Mouse (Mus musculus) brown adipose tissue, adult 24 weeks (tissue): ENCODE measurements around the gene Lrrc55. TPM values are rescaled to one million over a fixed set of nuclear protein-coding genes. Genes with fewer than 3 reads are reported as not detected.

ENCODE experiments used
- H3K27ac ChIP-seq: fragments of 200-500 bp; replicated peaks from 2 replicates; pipeline ENCODE4 v1.5.1; 2012; ENCODE audit warnings: low read depth, mild to moderate bottlenecking, low read length
- H3K4me1 ChIP-seq: fragments of 200-500 bp; 2 replicates; pipeline ENCODE4 v1.6.1; 2012; ENCODE audit warnings: low read length, mixed read lengths; ENCODE audit not compliant: control insufficient read depth, insufficient read depth, insufficient read length
- H3K4me3 ChIP-seq: fragments of 200-500 bp; 2 replicates; pipeline ENCODE4 v1.5.1; 2012; ENCODE audit warnings: low read depth, mild to moderate bottlenecking, low read length, moderate library complexity; ENCODE audit not compliant: insufficient read depth
- polyA plus RNA-seq: library from polyadenylated mRNA; stranded (reverse); fragments of >200 nt; gene quantifications from 2 replicates; pipeline ENCODE4 v1.2.4, GENCODE M21; 2012; ENCODE audit not compliant: missing spikeins, insufficient read depth, insufficient read length

The Lrrc55 gene
- polyA plus RNA-seq, 1 experiment: 0.79 TPM

GRCm38 (mm10) chr2:85151233-85151632 is 45.8 kb downstream of the Lrrc55 start:
- H3K4me3 ChIP-seq: no peak overlapping the region
- H3K4me1 ChIP-seq: peaks cover 5% of the 10 kb centered on the region; the same call in 1 of the 2 replicates
- no peak overlapping the region for H3K27ac ChIP-seq

- Histone ChIP-seq H3K27ac (no peak overlapping the region), H3K4me3 (no peak overlapping the region), H3K4me1 (peaks cover 8% of the 10 kb centered on the region)
These were observed 46.6 kb downstream of the Lrrc55 start for GRCm38 (mm10) chr2:85150373-85150772.

- H3K4me3 ChIP-seq: no peak overlapping the region
- peaks cover 5% of the 10 kb centered on the region for H3K4me1 ChIP-seq
- no peak overlapping the region for H3K27ac ChIP-seq
These were observed 49.5 kb downstream of the Lrrc55 start for GRCm38 (mm10) chr2:85147481-85147880.

GRCm38 (mm10) chr2:85145346-85145745 is 51.7 kb downstream of the Lrrc55 start:
- Histone ChIP-seq H3K27ac (0 out of 2 replicates have a peak overlapping the region, but pooled peaks have one; percentile 50), H3K4me3 (no peak overlapping the region), H3K4me1 (peaks cover 7% of the 10 kb centered on the region)

- H3K4me3 ChIP-seq: no peak overlapping the region
- H3K4me1 ChIP-seq: peaks cover 7% of the 10 kb centered on the region
- no peak overlapping the region for H3K27ac ChIP-seq
These were observed 52.1 kb downstream of the Lrrc55 start for GRCm38 (mm10) chr2:85144908-85145307.

- Histone ChIP-seq H3K4me1 (peaks cover 4% of the 10 kb centered on the region), H3K4me3 (peak overlapping the region; percentile 73), H3K27ac (peak overlapping the region; percentile 50; the same call in 1 of the 2 replicates)
These were observed 56.2 kb downstream of the Lrrc55 start for GRCm38 (mm10) chr2:85140833-85141232.

- H3K4me1 ChIP-seq: peaks cover 6% of the 10 kb centered on the region
- peak overlapping the region; percentile 94 for H3K27ac ChIP-seq
- peak overlapping the region; percentile 73 for H3K4me3 ChIP-seq
These were observed 57.2 kb downstream of the Lrrc55 start for GRCm38 (mm10) chr2:85139846-85140245.

GRCm38 (mm10) chr2:85139393-85139792 is 57.6 kb downstream of the Lrrc55 start:
- H3K27ac ChIP-seq: peak overlapping the region; percentile 94
- H3K4me1 ChIP-seq: peaks cover 7% of the 10 kb centered on the region
- H3K4me3 ChIP-seq: peak overlapping the region; percentile 73

GRCm38 (mm10) chr2:85138143-85138542 is 58.9 kb downstream of the Lrrc55 start:
- Histone ChIP-seq H3K4me1 (peaks cover 9% of the 10 kb centered on the region), H3K4me3 (peak overlapping the region; percentile 73), H3K27ac (peak overlapping the region; percentile 94)

GRCm38 (mm10) chr2:85137601-85138140 is 59.3 kb downstream of the Lrrc55 start:
- Histone ChIP-seq H3K4me1 (peaks cover 13% of the 10 kb centered on the region), H3K27ac (peak overlapping the region; percentile 94)

GRCm38 (mm10) chr2:85136831-85137520 is 60.0 kb downstream of the Lrrc55 start:
- Histone ChIP-seq H3K27ac (peak overlapping the region; percentile 94), H3K4me3 (peak overlapping the region; percentile 73), H3K4me1 (peaks cover 20% of the 10 kb centered on the region)

More at GRCm38 (mm10) chr2:85137601-85138140, 59.3 kb downstream of the Lrrc55 start:
- peak overlapping the region; percentile 73 for H3K4me3 ChIP-seq

GRCm38 (mm10) chr2:85136089-85136488 is 60.9 kb downstream of the Lrrc55 start, which contains the start of gene Aplnr:
Gene Aplnr (plus strand): TSS chr2:85136225.
- Histone ChIP-seq H3K27ac (peak within 1 kb of the TSS; percentile 94), H3K4me1 (peaks cover 29% of the 10 kb centered on the region)

GRCm38 (mm10) chr2:85135099-85135498 is 61.9 kb downstream of the Lrrc55 start:
- Histone ChIP-seq H3K27ac (no peak overlapping the region), H3K4me3 (no peak overlapping the region), H3K4me1 (peaks cover 36% of the 10 kb centered on the region)

More at GRCm38 (mm10) chr2:85136089-85136488, 60.9 kb downstream of the Lrrc55 start, which contains the start of gene Aplnr:
- H3K4me3 ChIP-seq: peak within 1 kb of the TSS; percentile 73

- H3K27ac ChIP-seq: peak overlapping the region; percentile 65
- no peak overlapping the region for H3K4me3 ChIP-seq
- H3K4me1 ChIP-seq: peaks cover 45% of the 10 kb centered on the region
These were observed 64.8 kb downstream of the Lrrc55 start for GRCm38 (mm10) chr2:85132204-85132603.

- Histone ChIP-seq H3K27ac (peak overlapping the region; percentile 87), H3K4me1 (peaks cover 45% of the 10 kb centered on the region)
These were observed 65.3 kb downstream of the Lrrc55 start for GRCm38 (mm10) chr2:85131724-85132123.

GRCm38 (mm10) chr2:85131226-85131625 is 65.8 kb downstream of the Lrrc55 start:
- Histone ChIP-seq H3K4me3 (no peak overlapping the region), H3K4me1 (peaks cover 45% of the 10 kb centered on the region), H3K27ac (peak overlapping the region; percentile 87)

More at GRCm38 (mm10) chr2:85131724-85132123, 65.3 kb downstream of the Lrrc55 start:
- H3K4me3 ChIP-seq: no peak overlapping the region
